Mouse (Mus musculus) heart, postnatal 0 days (tissue): ENCODE measurements at regions not wholly inside any gene's neighbourhood (a gene's known extent, or its start where the extent isn't known, plus 50 kb on each side); places are given as distances from the start of the nearest gene placed in this dataset.

Source experiments
- CTCF ChIP-seq: IDR thresholded peaks from 2 replicates; pipeline ENCODE4 v1.5.1; 2016; ENCODE audit warnings: antibody characterized with exemption, control low read depth, low read depth
- EP300 ChIP-seq: IDR thresholded peaks from 2 replicates; pipeline ENCODE4 v1.6.1; 2016; ENCODE audit warnings: antibody characterized with exemption, low read depth

- TF ChIP-seq EP300 (no peak), CTCF (no peak)
These were observed 72.3 kb upstream of the Nek6 start for GRCm38 (mm10) chr2:38439191-38439590.
